Mouse (Mus musculus): ENCODE data around the gene Pxmp4.

The Pxmp4 gene

GRCm38 (mm10) chr2:154609050-154609767 lies 5.7 kb upstream of the Pxmp4 start:
- no peak for DNase-seq

GRCm38 (mm10) chr2:154606965-154607364 lies 3.5 kb upstream of the Pxmp4 start:
- no peak for DNase-seq

- peak; percentile 47 to 73 for DNase-seq
These were observed 648 bp upstream of the Pxmp4 start for GRCm38 (mm10) chr2:154604156-154604555.

- no peak for DNase-seq
These were observed 386 bp downstream of the Pxmp4 start for GRCm38 (mm10) chr2:154603007-154603637.

- no peak for DNase-seq
These were observed 2.2 kb downstream of the Pxmp4 start for GRCm38 (mm10) chr2:154601324-154601723.

- DNase-seq: no peak
These were observed 2.9 kb downstream of the Pxmp4 start for GRCm38 (mm10) chr2:154600586-154600985.

- DNase-seq: no peak
These were observed 6.1 kb downstream of the Pxmp4 start for GRCm38 (mm10) chr2:154597399-154597798.

- no peak for DNase-seq
These were observed 7.7 kb downstream of the Pxmp4 start for GRCm38 (mm10) chr2:154595775-154596174.

- peak; percentile 48 to 53 for DNase-seq
These were observed 10.5 kb downstream of the Pxmp4 start for GRCm38 (mm10) chr2:154593025-154593424.

GRCm38 (mm10) chr2:154591239-154591638 lies 12.3 kb downstream of the Pxmp4 start:
- DNase-seq: no peak

GRCm38 (mm10) chr2:154589051-154589450 lies 14.5 kb downstream of the Pxmp4 start:
- no peak for DNase-seq

GRCm38 (mm10) chr2:154586405-154586804 lies 17.1 kb downstream of the Pxmp4 start:
- peak; percentile 64 to 67 for DNase-seq

GRCm38 (mm10) chr2:154584931-154585601 lies 18.4 kb downstream of the Pxmp4 start:
- DNase-seq: no peak

GRCm38 (mm10) chr2:154583906-154584872 lies 19.3 kb downstream of the Pxmp4 start:
- DNase-seq: no peak

- no peak for DNase-seq
These were observed 22.1 kb downstream of the Pxmp4 start for GRCm38 (mm10) chr2:154581421-154581820.

GRCm38 (mm10) chr2:154580586-154580985 lies 22.9 kb downstream of the Pxmp4 start:
- no peak for DNase-seq

- no peak for DNase-seq
These were observed 25.8 kb downstream of the Pxmp4 start for GRCm38 (mm10) chr2:154577744-154578067.

- peak; percentile 44 to 71 for DNase-seq
These were observed 26.4 kb downstream of the Pxmp4 start for GRCm38 (mm10) chr2:154576876-154577743.

GRCm38 (mm10) chr2:154574271-154574670 lies 29.2 kb downstream of the Pxmp4 start:
- DNase-seq: no peak

GRCm38 (mm10) chr2:154572996-154573395 lies 30.5 kb downstream of the Pxmp4 start:
- no peak for DNase-seq

- DNase-seq: no peak
These were observed 31.5 kb downstream of the Pxmp4 start for GRCm38 (mm10) chr2:154571976-154572375.

GRCm38 (mm10) chr2:154571266-154571665 lies 32.2 kb downstream of the Pxmp4 start:
- no peak for DNase-seq
